Mouse (Mus musculus): ENCODE data around the gene Vps41. TPM values are rescaled to one million over a fixed set of nuclear protein-coding genes. Genes with fewer than 3 reads are reported as not detected.

Vps41 gene
- polyA plus RNA-seq, 1 experiment from 2014 or later = 46.9 TPM

DNA sequence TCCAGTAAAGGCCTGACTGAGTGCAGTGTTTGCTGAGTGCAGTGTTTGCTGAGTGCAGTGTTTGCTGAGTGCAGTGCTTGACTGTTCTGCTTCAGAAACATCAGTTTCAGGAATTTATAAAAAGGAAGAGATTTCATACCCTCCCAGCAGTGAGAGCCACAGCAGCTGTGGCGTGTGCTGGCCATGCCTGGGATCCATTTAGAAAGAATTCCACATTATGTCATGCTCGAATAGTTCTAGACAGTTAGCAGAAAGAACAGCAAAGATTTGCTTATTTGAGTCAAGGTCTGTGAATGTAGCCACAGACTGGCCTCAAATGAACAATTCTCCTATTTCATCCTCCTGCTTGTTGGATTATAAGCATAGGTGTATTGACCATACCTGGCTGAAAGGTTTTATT is 71.6 kb downstream of the Vps41 start:
- Histone ChIP-seq H3K9me3 (replicated peaks; ENCODE audit: control insufficient read depth, low read length) (no peaks in the 10 kb centered on the region), H3K4me3 (ENCODE audit: low read length) (no peak overlapping the region), H3K4me1 (ENCODE audit: control insufficient read depth, insufficient read depth, low read length) (peaks cover 7% of the 10 kb centered on the region; the same call in 1 of the 2 replicates), H3K27ac (ENCODE audit: low read length) (no peak overlapping the region), H3K4me2 (ENCODE audit: low read depth, low read length) (no peak overlapping the region), H3K27me3 (ENCODE audit: control insufficient read depth, insufficient read depth, low read length) (no peaks in the 10 kb centered on the region), H3K36me3 (ENCODE audit: control insufficient read depth, insufficient read depth) (no peaks in the 10 kb centered on the region), H3K9ac (ENCODE audit: low read length) (no peak overlapping the region)
- no peak for ATAC-seq (replicated peaks; ENCODE audit: extremely low read depth, insufficient read depth, low FRiP score)
- WGBS = 66% methylated on average over 2 of the region's 2 CpGs

DNA sequence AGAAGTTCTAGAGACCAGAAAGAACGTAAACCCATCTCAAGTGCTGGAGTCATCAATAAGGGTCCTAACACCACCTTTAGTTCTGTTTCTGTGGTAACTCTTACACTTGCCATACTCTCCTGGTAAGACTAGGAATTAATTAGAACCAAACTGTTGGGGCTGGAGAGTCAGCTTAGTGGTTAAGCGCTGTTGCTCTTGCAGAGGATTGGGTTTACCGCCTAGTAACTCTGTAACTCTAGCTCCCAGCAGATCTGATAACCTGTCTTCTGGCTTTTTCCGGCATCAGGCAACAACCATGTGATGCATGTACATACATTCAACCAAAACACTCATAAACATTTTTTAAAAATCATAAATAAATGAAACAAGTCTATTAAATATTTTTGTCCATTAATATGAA is 72.6 kb downstream of the Vps41 start:
- H3K27me3 ChIP-seq (ENCODE audit: control insufficient read depth, insufficient read depth, low read length) = no peaks in the 10 kb centered on the region
- H3K9ac ChIP-seq (ENCODE audit: low read length) = no peak overlapping the region
- H3K27ac ChIP-seq (ENCODE audit: low read length) = no peak overlapping the region
- no peak for ATAC-seq (replicated peaks; ENCODE audit: extremely low read depth, insufficient read depth, low FRiP score)
- no peaks in the 10 kb centered on the region for H3K36me3 ChIP-seq (ENCODE audit: control insufficient read depth, insufficient read depth)
- H3K9me3 ChIP-seq (replicated peaks; ENCODE audit: control insufficient read depth, low read length) = no peaks in the 10 kb centered on the region
- H3K4me2 ChIP-seq (ENCODE audit: low read depth, low read length) = no peak overlapping the region
- WGBS = 80% methylated on average over 4 of the region's 4 CpGs
- no peak overlapping the region for H3K4me3 ChIP-seq (ENCODE audit: low read length)
- peaks cover 7% of the 10 kb centered on the region; the same call in 1 of the 2 replicates for H3K4me1 ChIP-seq (ENCODE audit: control insufficient read depth, insufficient read depth, low read length)

DNA sequence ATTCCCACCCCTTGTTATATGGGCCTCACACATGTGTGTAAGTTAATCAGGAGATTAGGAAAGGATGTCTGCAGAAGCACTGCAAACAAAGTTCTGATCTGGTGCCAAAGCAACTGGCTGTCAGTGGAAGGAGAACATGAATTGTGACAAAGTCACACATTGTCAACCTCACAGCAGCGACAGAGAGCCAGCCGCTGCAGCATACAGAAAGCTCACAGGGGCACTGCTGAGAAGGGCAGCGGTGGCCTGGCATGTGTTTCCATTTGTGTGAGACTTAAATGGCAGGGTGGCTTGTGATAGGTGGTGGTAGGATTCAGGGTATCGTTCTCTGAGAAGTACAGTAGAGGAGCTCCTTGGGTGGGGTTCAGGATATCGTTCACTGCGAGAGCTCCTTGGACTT is 73.0 kb downstream of the Vps41 start:
- Histone ChIP-seq H3K4me1 (ENCODE audit: control insufficient read depth, insufficient read depth, low read length) (peaks cover 7% of the 10 kb centered on the region; the same call in 1 of the 2 replicates), H3K27me3 (ENCODE audit: control insufficient read depth, insufficient read depth, low read length) (no peaks in the 10 kb centered on the region), H3K27ac (ENCODE audit: low read length) (peak overlapping the region; percentile 46), H3K9ac (ENCODE audit: low read length) (no peak overlapping the region), H3K36me3 (ENCODE audit: control insufficient read depth, insufficient read depth) (no peaks in the 10 kb centered on the region), H3K4me2 (ENCODE audit: low read depth, low read length) (peak overlapping the region; percentile 44), H3K4me3 (ENCODE audit: low read length) (no peak overlapping the region), H3K9me3 (replicated peaks; ENCODE audit: control insufficient read depth, low read length) (no peaks in the 10 kb centered on the region)
- 32% methylated on average over 6 of the region's 6 CpGs for WGBS
- ATAC-seq (replicated peaks; ENCODE audit: extremely low read depth, insufficient read depth, low FRiP score) = peak; percentile 39; the same call in 1 of the 2 replicates

DNA sequence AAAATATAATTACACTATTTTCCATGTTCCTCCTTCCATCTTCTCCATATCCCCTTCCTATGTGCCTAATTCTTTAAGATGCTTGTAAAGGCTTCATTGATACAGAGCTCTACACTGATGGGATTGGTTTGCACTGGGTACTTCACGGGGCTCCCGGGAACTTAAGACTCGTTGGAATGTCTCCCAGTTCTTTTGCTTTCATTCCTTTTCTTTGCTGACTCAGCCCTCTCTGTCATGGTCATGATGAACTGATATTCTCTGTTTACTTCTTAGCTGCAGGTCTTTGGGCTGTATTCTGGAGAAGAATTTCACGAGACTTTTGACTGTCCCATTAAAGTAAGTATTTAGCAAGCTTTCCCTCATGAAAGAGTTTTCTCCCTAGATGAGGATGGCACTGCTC is 74.2 kb downstream of the Vps41 start:
- Histone ChIP-seq H3K36me3 (ENCODE audit: control insufficient read depth, insufficient read depth) (no peaks in the 10 kb centered on the region), H3K27ac (ENCODE audit: low read length) (no peak overlapping the region), H3K4me3 (ENCODE audit: low read length) (no peak overlapping the region), H3K4me1 (ENCODE audit: control insufficient read depth, insufficient read depth, low read length) (peaks cover 7% of the 10 kb centered on the region; the same call in 1 of the 2 replicates), H3K9ac (ENCODE audit: low read length) (no peak overlapping the region), H3K9me3 (replicated peaks; ENCODE audit: control insufficient read depth, low read length) (no peaks in the 10 kb centered on the region), H3K27me3 (ENCODE audit: control insufficient read depth, insufficient read depth, low read length) (no peaks in the 10 kb centered on the region), H3K4me2 (ENCODE audit: low read depth, low read length) (no peak overlapping the region)
- ATAC-seq (replicated peaks; ENCODE audit: extremely low read depth, insufficient read depth, low FRiP score) = no peak
- 63% methylated on average over 4 of the region's 4 CpGs for WGBS

DNA sequence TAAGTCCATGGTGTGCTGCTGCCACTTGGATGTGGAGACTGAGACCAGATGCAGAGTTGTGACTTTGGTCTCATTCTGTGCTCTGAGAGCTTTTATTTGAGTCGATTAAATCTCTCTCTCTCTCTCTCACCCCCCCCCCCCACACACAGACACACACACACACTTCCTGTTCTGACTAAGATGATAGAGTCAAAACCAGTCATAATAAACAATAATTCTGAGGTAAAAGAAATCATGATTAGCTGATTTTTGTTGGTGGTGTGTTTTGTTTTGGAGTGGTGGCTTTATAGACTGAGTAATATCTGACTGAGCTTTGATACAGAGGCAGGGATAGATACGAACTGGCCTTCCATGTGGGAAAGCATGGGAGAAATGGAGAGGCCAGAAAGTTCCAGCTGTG is 74.6 kb downstream of the Vps41 start:
- Histone ChIP-seq H3K9ac (ENCODE audit: low read length) (no peak overlapping the region), H3K4me3 (ENCODE audit: low read length) (no peak overlapping the region), H3K27ac (ENCODE audit: low read length) (no peak overlapping the region), H3K4me2 (ENCODE audit: low read depth, low read length) (no peak overlapping the region), H3K27me3 (ENCODE audit: control insufficient read depth, insufficient read depth, low read length) (no peaks in the 10 kb centered on the region), H3K4me1 (ENCODE audit: control insufficient read depth, insufficient read depth, low read length) (peaks cover 7% of the 10 kb centered on the region; the same call in 1 of the 2 replicates), H3K9me3 (replicated peaks; ENCODE audit: control insufficient read depth, low read length) (no peaks in the 10 kb centered on the region), H3K36me3 (ENCODE audit: control insufficient read depth, insufficient read depth) (no peaks in the 10 kb centered on the region)
- no peak for ATAC-seq (replicated peaks; ENCODE audit: extremely low read depth, insufficient read depth, low FRiP score)
- WGBS = 74% methylated on average over 2 of the region's 2 CpGs

DNA sequence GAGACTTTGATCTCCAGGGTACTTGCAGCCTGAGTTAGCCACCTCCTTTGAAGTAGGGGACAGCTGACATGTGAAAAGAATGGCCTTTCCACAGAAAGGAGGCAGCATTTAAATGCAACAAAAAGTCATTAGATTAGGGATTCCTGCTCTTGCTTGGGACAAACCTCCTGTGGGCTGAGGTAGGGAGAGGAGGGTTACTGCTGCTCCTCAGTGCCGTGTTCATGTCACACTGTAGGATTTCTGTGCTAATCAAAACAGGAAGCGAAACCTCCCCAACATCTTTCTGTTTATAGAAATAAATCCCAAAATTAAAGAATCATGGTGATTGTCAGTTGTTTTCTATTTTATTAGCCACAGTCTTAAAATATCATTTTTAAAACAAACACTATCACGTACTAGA is 77.4 kb downstream of the Vps41 start:
- Histone ChIP-seq H3K9ac (ENCODE audit: low read length) (no peak overlapping the region), H3K4me2 (ENCODE audit: low read depth, low read length) (no peak overlapping the region), H3K4me1 (ENCODE audit: control insufficient read depth, insufficient read depth, low read length) (peaks cover 7% of the 10 kb centered on the region; the same call in 1 of the 2 replicates), H3K9me3 (replicated peaks; ENCODE audit: control insufficient read depth, low read length) (no peaks in the 10 kb centered on the region), H3K36me3 (ENCODE audit: control insufficient read depth, insufficient read depth) (no peaks in the 10 kb centered on the region), H3K27me3 (ENCODE audit: control insufficient read depth, insufficient read depth, low read length) (no peaks in the 10 kb centered on the region), H3K27ac (ENCODE audit: low read length) (no peak overlapping the region), H3K4me3 (ENCODE audit: low read length) (no peak overlapping the region)
- no peak for ATAC-seq (replicated peaks; ENCODE audit: extremely low read depth, insufficient read depth, low FRiP score)
- 71% methylated on average over 3 of the region's 3 CpGs for WGBS

DNA sequence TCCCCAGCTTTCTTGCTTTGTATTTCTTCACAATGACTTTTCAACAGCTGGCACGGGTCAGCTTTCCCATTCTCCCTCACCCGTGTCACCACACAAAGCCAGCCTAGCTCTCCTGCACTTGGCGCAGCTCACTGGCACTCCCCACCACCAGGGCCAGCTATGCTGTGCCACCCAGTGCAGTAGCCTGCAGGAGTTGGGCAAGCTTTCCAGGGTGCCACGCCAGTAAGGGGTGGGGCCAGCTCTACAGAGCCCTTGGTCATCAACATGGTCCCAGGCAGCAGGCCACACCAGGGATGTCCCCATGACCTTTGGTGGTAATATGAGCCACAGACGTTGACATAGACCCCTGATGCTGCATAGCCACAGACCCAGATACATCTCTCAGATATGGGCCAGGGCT is 80.5 kb downstream of the Vps41 start:
- H3K27me3 ChIP-seq (ENCODE audit: control insufficient read depth, insufficient read depth, low read length) = no peaks in the 10 kb centered on the region
- no peaks in the 10 kb centered on the region for H3K36me3 ChIP-seq (ENCODE audit: control insufficient read depth, insufficient read depth)
- H3K27ac ChIP-seq (ENCODE audit: low read length) = no peak overlapping the region
- 84% methylated on average over 5 of the region's 5 CpGs for WGBS
- H3K9me3 ChIP-seq (replicated peaks; ENCODE audit: control insufficient read depth, low read length) = no peaks in the 10 kb centered on the region
- no peak; the same call in 1 of the 2 replicates for ATAC-seq (replicated peaks; ENCODE audit: extremely low read depth, insufficient read depth, low FRiP score)
- H3K4me1 ChIP-seq (ENCODE audit: control insufficient read depth, insufficient read depth, low read length) = no peaks in the 10 kb centered on the region
- no peak overlapping the region for H3K4me3 ChIP-seq (ENCODE audit: low read length)
- no peak overlapping the region for H3K4me2 ChIP-seq (ENCODE audit: low read depth, low read length)
- H3K9ac ChIP-seq (ENCODE audit: low read length) = no peak overlapping the region

DNA sequence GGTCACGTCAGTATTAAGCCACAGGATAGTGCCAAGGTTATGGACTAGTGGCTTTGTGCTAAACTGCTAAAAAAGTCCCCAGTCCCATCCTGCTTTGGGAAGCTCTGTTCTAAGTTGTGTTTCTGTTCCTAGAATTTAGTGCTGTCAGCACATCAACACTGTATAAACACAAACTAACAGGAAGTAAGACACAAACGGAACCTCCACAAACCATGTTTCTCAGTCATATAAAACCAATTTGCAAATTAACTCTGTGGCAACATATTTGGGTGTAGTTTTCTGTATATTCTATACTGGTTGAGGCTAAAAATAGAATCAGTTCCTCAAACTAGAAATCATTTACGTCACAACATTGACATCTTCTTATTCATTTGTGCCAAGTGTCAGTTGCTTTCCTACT is 83.3 kb downstream of the Vps41 start:
- H3K4me1 ChIP-seq (ENCODE audit: control insufficient read depth, insufficient read depth, low read length) = no peaks in the 10 kb centered on the region
- no peaks in the 10 kb centered on the region for H3K27me3 ChIP-seq (ENCODE audit: control insufficient read depth, insufficient read depth, low read length)
- 67% methylated on average over 3 of the region's 3 CpGs for WGBS
- no peak overlapping the region for H3K9ac ChIP-seq (ENCODE audit: low read length)
- ATAC-seq (replicated peaks; ENCODE audit: extremely low read depth, insufficient read depth, low FRiP score) = no peak; the same call in 1 of the 2 replicates
- no peak overlapping the region for H3K4me2 ChIP-seq (ENCODE audit: low read depth, low read length)
- no peak overlapping the region for H3K27ac ChIP-seq (ENCODE audit: low read length)
- no peaks in the 10 kb centered on the region for H3K9me3 ChIP-seq (replicated peaks; ENCODE audit: control insufficient read depth, low read length)
- no peaks in the 10 kb centered on the region for H3K36me3 ChIP-seq (ENCODE audit: control insufficient read depth, insufficient read depth)
- H3K4me3 ChIP-seq (ENCODE audit: low read length) = no peak overlapping the region

DNA sequence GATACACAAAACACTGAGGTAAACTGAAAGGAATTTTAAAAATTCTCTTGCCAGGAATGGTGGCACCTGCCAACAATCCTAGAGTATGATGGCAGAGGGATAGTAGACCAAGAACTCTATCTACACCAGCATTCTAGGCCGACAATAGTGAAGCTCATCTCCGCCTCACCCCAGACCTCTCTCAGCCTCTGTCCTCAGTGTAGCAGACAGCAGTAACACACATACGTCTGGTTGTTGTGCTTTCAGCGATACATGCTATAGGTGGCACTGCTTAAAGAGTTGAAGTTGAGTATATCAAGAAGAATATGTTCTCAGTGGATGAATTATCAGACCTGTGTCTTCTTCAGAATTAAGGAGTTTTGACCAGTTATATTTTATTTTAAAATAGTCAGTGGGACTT is 92.4 kb downstream of the Vps41 start:
- Histone ChIP-seq H3K4me2 (ENCODE audit: low read depth, low read length) (no peak overlapping the region), H3K36me3 (ENCODE audit: control insufficient read depth, insufficient read depth) (peaks cover 6% of the 10 kb centered on the region; the same call in 1 of the 2 replicates), H3K27me3 (ENCODE audit: control insufficient read depth, insufficient read depth, low read length) (no peaks in the 10 kb centered on the region), H3K9me3 (replicated peaks; ENCODE audit: control insufficient read depth, low read length) (no peaks in the 10 kb centered on the region), H3K9ac (ENCODE audit: low read length) (no peak overlapping the region), H3K4me3 (ENCODE audit: low read length) (no peak overlapping the region), H3K27ac (ENCODE audit: low read length) (no peak overlapping the region), H3K4me1 (ENCODE audit: control insufficient read depth, insufficient read depth, low read length) (no peaks in the 10 kb centered on the region)
- ATAC-seq (replicated peaks; ENCODE audit: extremely low read depth, insufficient read depth, low FRiP score) = no peak
- 76% methylated on average over 4 of the region's 4 CpGs for WGBS

Data from heart, embryonic 16.5 days (tissue).